Mouse (Mus musculus) megakaryocyte, embryonic 14.5 days (primary cell): ENCODE measurements around the gene Pak4. TPM values are rescaled to one million over a fixed set of nuclear protein-coding genes. Genes with fewer than 3 reads are reported as not detected.
A peak's percentile ranks its signal among the peaks of the same experiment; 100 is the strongest.

Source experiments
- H3K27me3 ChIP-seq: replicated peaks from 2 replicates; pipeline ENCODE3; 2012; ENCODE audit warnings: inconsistent platforms
- H3K36me3 ChIP-seq: replicated peaks from 2 replicates; pipeline ENCODE3; 2012; ENCODE audit warnings: low read length, inconsistent platforms, mixed read lengths
- H3K4me1 ChIP-seq: 2 replicates; pipeline ENCODE4 v1.6.1; 2012; ENCODE audit warnings: inconsistent platforms
- H3K4me3 ChIP-seq: replicated peaks from 2 replicates; pipeline ENCODE3; 2012; ENCODE audit warnings: moderate library complexity, mild to moderate bottlenecking, inconsistent platforms
- H3K9me3 ChIP-seq: 2 replicates; pipeline ENCODE4 v1.6.1; 2012; ENCODE audit warnings: inconsistent platforms
- FLI1 ChIP-seq: IDR thresholded peaks from 2 replicates; pipeline ENCODE4 v1.6.1; 2012; ENCODE audit warnings: low read length, inconsistent platforms, mixed read lengths
- GATA1 ChIP-seq: IDR thresholded peaks from 3 replicates; pipeline ENCODE4 v1.6.1; 2012; ENCODE audit warnings: mixed read lengths, low read length, inconsistent platforms, borderline replicate concordance
- polyA plus RNA-seq: library from polyadenylated mRNA; stranded (reverse); fragments of >175 nt; gene quantifications from 2 replicates; pipeline ENCODE4 v1.2.3, GENCODE M21; 2012; ENCODE audit warnings: low replicate concordance; ENCODE audit not compliant: insufficient read depth

The Pak4 gene
- 17.3 and 20.8 TPM in 2 replicates for polyA plus RNA-seq

DNA sequence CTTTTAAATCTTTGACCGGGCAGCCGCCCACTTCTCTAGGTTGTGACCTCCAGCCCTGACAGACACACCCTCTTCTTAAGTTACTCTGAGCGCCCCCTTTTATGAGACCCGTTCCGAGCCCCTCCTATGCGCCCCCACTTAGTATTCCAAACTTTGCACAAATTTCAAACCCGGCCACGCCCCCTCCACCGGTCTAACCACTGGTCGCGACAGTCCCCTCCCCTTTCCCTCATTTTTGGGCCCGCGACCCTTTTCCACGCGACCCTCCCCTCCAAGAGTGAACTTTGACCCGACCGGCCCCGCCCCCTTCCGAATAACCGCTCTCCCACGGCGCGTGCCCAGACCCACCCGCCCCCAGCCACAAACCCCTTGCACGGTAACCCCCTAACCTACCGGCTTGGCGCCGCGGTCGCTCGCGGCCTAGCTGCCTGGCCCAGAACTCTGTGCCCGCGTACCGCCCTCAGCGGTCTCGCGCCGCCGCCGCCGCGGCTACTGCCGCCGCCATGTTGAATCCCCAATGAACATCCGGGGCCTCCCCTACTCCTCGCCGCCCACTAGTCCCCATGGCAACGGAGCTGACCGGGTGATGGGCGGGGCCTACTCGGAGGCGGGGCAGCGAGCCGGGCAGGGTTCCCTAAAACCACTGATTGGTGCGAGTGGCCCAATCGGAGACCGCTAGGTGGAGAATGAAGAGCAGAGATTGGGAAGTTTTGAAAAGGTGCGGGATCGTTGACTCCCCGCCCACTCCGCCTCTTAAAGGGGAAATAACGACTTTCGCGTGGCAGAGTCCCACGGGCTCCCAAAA, at the start of gene Pak4, which contains the start of gene Samd4b:
TSS of gene Pak4 (minus strand) at position 544 of the 805 bp plus-strand sequence.
TSS of gene Samd4b (minus strand) at position 503 of the 805 bp plus-strand sequence.
- peaks cover 6% of the 10 kb centered on the region for H3K36me3 ChIP-seq
- no peaks in the 10 kb centered on the region for H3K9me3 ChIP-seq
- no peak for TF ChIP-seq FLI1
- no peak for TF ChIP-seq GATA1
- peaks cover 67% of the 10 kb centered on the region for H3K4me1 ChIP-seq
- peaks cover 3% of the 10 kb centered on the region for H3K27me3 ChIP-seq
- H3K4me3 ChIP-seq = peak within 1 kb of the TSS; percentile 93

GRCm38 (mm10) chr7:28647016-28647415, 49.0 kb upstream of the Pak4 start:
- H3K27me3 ChIP-seq = peaks cover 22% of the 10 kb centered on the region
- no peak for TF ChIP-seq GATA1
- TF ChIP-seq FLI1 = no peak
- H3K36me3 ChIP-seq = no peaks in the 10 kb centered on the region
- H3K9me3 ChIP-seq = peaks cover 3% of the 10 kb centered on the region
- peaks cover 16% of the 10 kb centered on the region for H3K4me1 ChIP-seq
- H3K4me3 ChIP-seq = no peak overlapping the region

GRCm38 (mm10) chr7:28645947-28646475, 48.0 kb upstream of the Pak4 start:
- no peaks in the 10 kb centered on the region for H3K36me3 ChIP-seq
- H3K27me3 ChIP-seq = peaks cover 24% of the 10 kb centered on the region
- peaks cover 2% of the 10 kb centered on the region for H3K9me3 ChIP-seq

GRCm38 (mm10) chr7:28645366-28645765, 47.4 kb upstream of the Pak4 start:
- no peaks in the 10 kb centered on the region for H3K36me3 ChIP-seq
- no peaks in the 10 kb centered on the region for H3K9me3 ChIP-seq
- peaks cover 16% of the 10 kb centered on the region for H3K4me1 ChIP-seq
- no peak for TF ChIP-seq GATA1
- TF ChIP-seq FLI1 = no peak
- H3K4me3 ChIP-seq = no peak overlapping the region
- peaks cover 26% of the 10 kb centered on the region for H3K27me3 ChIP-seq

More at GRCm38 (mm10) chr7:28645947-28646475, 48.0 kb upstream of the Pak4 start:
- TF ChIP-seq GATA1 = no peak
- H3K4me3 ChIP-seq = no peak overlapping the region
- peaks cover 16% of the 10 kb centered on the region for H3K4me1 ChIP-seq

- no peak for TF ChIP-seq GATA1
- Histone ChIP-seq H3K4me3 (no peak overlapping the region), H3K9me3 (no peaks in the 10 kb centered on the region), H3K4me1 (peaks cover 16% of the 10 kb centered on the region), H3K27me3 (peaks cover 20% of the 10 kb centered on the region), H3K36me3 (no peaks in the 10 kb centered on the region)
Observed at GRCm38 (mm10) chr7:28641546-28641945, 43.6 kb upstream of the Pak4 start.

GRCm38 (mm10) chr7:28637511-28637910, 39.5 kb upstream of the Pak4 start:
- H3K36me3 ChIP-seq = no peaks in the 10 kb centered on the region
- H3K9me3 ChIP-seq = no peaks in the 10 kb centered on the region
- H3K4me3 ChIP-seq = no peak overlapping the region
- no peaks in the 10 kb centered on the region for H3K4me1 ChIP-seq
- TF ChIP-seq FLI1 (no peak), GATA1 (no peak)
- peaks cover 18% of the 10 kb centered on the region for H3K27me3 ChIP-seq

DNA sequence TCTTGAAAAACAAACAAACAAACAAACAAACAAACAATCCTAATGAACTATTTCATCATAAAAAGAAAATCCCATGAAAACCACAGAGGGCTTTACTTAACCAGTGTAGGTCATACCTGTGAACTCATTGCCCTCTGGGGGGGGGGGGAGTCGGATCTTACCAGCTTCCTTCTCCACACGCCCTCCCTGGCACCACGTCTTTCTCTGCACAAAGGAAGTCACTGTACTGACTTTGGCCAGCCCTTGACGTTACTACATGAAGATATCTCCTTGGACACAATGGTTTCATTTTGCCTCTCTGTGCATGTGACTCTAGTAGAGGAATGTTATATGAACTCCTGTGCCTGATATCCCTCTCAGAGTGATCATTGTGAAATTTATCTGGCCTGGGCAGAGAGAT, 36.1 kb upstream of the Pak4 start:
- Histone ChIP-seq H3K4me3 (no peak overlapping the region), H3K4me1 (peaks cover 4% of the 10 kb centered on the region; the same call in 1 of the 2 replicates), H3K27me3 (peaks cover 38% of the 10 kb centered on the region), H3K36me3 (no peaks in the 10 kb centered on the region), H3K9me3 (no peaks in the 10 kb centered on the region)
- TF ChIP-seq GATA1 = no peak
- TF ChIP-seq FLI1 = no peak

- no peak within 1 kb of the TSS for H3K4me3 ChIP-seq
- H3K4me1 ChIP-seq = peaks cover 4% of the 10 kb centered on the region; the same call in 1 of the 2 replicates
- H3K27me3 ChIP-seq = peaks cover 48% of the 10 kb centered on the region
- no peaks in the 10 kb centered on the region for H3K36me3 ChIP-seq
- no peaks in the 10 kb centered on the region for H3K9me3 ChIP-seq
- no peak for TF ChIP-seq FLI1
- no peak for TF ChIP-seq GATA1
Observed at GRCm38 (mm10) chr7:28631073-28631472, 33.1 kb upstream of the Pak4 start, which contains the start of gene Acp7. Acp7 (minus strand) TSS chr7:28631332.

DNA sequence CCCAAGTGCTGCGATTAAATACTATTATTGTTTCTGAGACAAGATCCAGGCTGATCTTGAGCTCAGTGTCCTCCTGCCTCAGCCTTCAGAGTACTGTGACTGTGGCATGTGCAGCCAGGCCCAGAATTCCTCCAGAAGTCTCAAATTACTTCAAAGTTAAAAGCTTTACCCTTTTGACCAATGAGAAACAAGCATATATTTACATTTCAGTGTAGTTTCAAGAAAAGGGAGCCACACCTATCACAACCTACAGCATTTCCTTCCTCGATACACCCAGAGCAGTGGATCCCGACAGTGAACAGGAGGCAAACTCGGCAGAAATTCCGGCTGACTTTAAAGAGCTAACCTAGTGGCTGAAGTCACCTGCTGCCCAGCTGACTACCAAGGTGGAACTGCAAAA, 26.8 kb upstream of the Pak4 start:
- peaks cover 32% of the 10 kb centered on the region for H3K27me3 ChIP-seq
- no peak overlapping the region for H3K4me3 ChIP-seq
- TF ChIP-seq FLI1 (no peak), GATA1 (no peak)
- no peaks in the 10 kb centered on the region for H3K36me3 ChIP-seq
- no peaks in the 10 kb centered on the region for H3K9me3 ChIP-seq
- no peaks in the 10 kb centered on the region for H3K4me1 ChIP-seq

DNA sequence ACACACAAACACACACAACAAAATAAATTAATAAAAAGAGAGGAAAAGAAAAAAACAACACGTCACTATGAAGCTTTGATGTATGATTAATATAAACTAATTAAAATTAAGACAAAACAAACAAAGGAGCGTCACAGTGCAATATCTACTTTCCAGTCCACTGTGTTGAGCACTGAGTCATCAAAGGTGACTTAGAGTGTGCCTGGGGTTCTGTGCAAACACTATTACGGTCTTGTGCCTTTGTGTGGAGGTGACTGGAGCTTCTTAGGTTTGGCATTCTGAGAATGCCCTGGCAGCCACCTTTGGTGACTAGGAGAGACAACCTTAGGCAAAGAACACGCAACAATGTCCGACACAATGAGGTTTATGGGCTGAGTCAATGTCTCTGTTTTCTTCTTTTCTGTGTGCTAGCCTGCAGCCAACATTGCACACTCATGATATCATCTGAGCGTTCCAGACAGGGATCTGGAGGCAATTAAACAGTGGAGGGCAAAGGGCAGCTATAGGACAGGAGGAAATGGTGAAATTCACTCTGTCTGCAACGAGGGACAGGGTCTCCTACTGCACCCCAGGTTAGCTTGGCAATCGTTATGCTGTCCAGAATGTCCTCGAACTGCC, 21.2 kb upstream of the Pak4 start:
- TF ChIP-seq GATA1 (no peak), FLI1 (no peak)
- peaks cover 19% of the 10 kb centered on the region for H3K27me3 ChIP-seq
- no peaks in the 10 kb centered on the region for H3K9me3 ChIP-seq
- H3K4me3 ChIP-seq = no peak overlapping the region
- H3K36me3 ChIP-seq = no peaks in the 10 kb centered on the region
- H3K4me1 ChIP-seq = no peaks in the 10 kb centered on the region
